Mouse (Mus musculus) heart, adult 8-10 months (tissue): ENCODE data around the gene Zfp646. TPM values are rescaled to one million over a fixed set of nuclear protein-coding genes. Genes with fewer than 3 reads are reported as not detected.
A peak's percentile ranks its signal among the peaks of the same experiment; 100 is the strongest.

Experiments used
- DNase-seq: peaks from one replicate; pipeline ENCODE4 v3.0.0; 2022; ENCODE audit warnings: low spot score
- total RNA-seq, 4 experiments: library from RNA; stranded (reverse); gene quantifications; 2 replicates each; pipeline ENCODE4 v1.2.4; 2022

Zfp646 gene
- total RNA-seq, 4 experiments from 2014 or later: 16.1 to 19.5 (median 17.9) TPM

DNA sequence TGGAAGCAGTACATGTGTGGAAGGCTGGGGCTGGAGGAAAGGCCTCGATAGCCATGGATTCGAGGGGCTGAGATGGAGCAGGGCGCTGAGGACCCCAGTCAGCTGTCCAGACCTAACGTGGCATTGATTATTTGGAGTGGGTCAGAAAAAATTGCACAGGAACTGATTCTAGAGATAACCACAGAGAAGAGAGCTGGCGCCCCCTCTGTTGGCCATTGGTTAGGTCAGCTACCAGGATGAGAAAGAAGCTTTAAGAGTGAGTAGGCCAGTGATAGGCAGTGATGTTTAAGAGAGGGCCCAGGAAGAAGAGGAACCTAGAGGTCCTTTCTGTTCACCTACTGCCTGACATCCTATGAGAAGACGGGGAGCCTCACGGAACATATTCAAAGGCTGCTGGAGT lies 43.3 kb downstream of the Zfp646 start:
- no peak for DNase-seq

GRCm38 (mm10) chr7:127921516-127921915 lies 45.5 kb downstream of the Zfp646 start:
- DNase-seq: no peak

GRCm38 (mm10) chr7:127922451-127923275 lies 46.6 kb downstream of the Zfp646 start:
- DNase-seq: no peak

DNA sequence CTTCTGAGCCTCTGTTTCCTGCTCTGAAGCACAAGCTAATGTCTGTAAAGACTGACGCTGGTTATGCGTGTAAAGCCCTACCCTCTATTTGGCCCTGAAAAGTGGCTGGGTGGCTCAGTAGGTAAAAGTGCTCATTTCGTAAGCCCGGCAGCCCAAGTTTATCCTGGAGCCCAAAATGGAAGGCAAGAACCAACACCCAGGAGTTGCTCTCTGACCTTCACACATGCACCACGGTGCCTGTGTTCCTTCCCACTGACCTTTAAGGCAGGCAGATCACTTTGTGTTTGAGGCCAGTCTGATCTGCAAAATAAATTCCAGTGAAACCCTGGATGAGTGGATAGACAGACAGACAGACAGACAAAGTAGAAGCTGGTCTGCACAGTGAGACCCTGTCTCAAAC lies 47.7 kb downstream of the Zfp646 start:
- no peak for DNase-seq

- no peak for DNase-seq
These were observed 49.2 kb downstream of the Zfp646 start for GRCm38 (mm10) chr7:127925252-127925651.

GRCm38 (mm10) chr7:127926066-127926465 lies 50.0 kb downstream of the Zfp646 start:
- DNase-seq: no peak

- DNase-seq: no peak
These were observed 50.8 kb downstream of the Zfp646 start for GRCm38 (mm10) chr7:127926846-127927245.

- DNase-seq: no peak
These were observed 51.7 kb downstream of the Zfp646 start for GRCm38 (mm10) chr7:127927726-127928125.

GRCm38 (mm10) chr7:127928596-127928995 lies 52.6 kb downstream of the Zfp646 start:
- no peak for DNase-seq

GRCm38 (mm10) chr7:127929923-127930322 lies 53.9 kb downstream of the Zfp646 start, which contains the start of gene Prss8:
TSS of gene Prss8 (minus strand) at chr7:127930104.
- DNase-seq: no peak

GRCm38 (mm10) chr7:127930636-127931035 lies 54.6 kb downstream of the Zfp646 start:
- DNase-seq: no peak

DNA sequence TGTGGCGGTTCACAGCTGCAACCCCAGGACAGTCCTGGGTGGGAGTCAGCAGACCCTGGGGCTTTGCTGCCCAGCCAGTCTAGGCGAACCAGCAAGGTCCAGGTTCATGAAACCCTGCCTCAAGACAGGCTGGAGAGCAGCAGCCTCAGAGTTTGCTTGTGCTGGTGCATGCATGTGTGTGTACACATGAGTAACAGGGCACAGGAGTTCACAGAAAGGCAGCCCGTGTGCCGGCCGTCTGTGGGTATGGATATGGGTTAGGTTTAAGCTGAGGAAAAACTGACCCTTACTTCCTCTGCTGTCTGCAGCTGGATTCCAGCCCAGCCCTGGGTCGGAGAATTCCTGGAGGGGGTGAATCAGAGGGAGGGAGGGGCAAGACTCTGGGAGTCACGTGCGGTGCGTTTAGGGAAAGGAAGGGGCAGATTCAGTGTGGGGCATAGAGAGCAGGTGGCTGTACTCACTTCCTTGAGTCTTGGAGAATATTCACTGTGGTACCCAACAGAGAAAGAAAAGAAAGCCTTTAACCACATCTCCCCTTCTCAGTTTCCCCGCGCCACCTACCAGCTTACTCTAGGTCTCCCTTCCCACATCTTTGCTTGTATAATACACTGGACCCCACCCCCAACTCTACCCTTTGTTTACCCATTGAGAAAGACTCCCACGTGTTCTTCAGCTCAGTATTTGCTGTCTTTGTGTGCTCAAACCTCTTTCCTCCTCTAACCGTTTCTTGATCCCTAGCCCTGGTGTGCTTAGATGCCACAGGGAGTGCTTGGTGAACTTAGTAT lies 55.5 kb downstream of the Zfp646 start:
- no peak for DNase-seq

- DNase-seq: no peak
These were observed 56.4 kb downstream of the Zfp646 start for GRCm38 (mm10) chr7:127932273-127933031.

- DNase-seq: no peak
These were observed 58.1 kb downstream of the Zfp646 start for GRCm38 (mm10) chr7:127934075-127934474.

GRCm38 (mm10) chr7:127935028-127935722 lies 59.2 kb downstream of the Zfp646 start:
- peak; percentile 96 for DNase-seq

Other genes starting within 250 kb of the Zfp646 start
- 10 to 100 TPM; 37.6 to 44.6 (median 41.4) TPM for gene Bcl7c, start 167.3 kb upstream of the Zfp646 start, total RNA-seq
- 10 to 100 TPM in 3 of 4 experiments, 1 to 10 TPM in 1; 9.4 to 12.3 (median 10.2) TPM for gene Ctf1, start 163.5 kb upstream of the Zfp646 start, total RNA-seq
- not detected for gene Ctf2, start 144.1 kb upstream of the Zfp646 start, total RNA-seq
- 1 to 10 TPM; 1.9 to 4.9 (median 3.2) TPM for gene Fbxl19, start 131.7 kb upstream of the Zfp646 start, total RNA-seq
- 10 to 100 TPM; 20.0 to 26.6 (median 24.7) TPM for gene Orai3, start 106.4 kb upstream of the Zfp646 start, total RNA-seq
- gene Setd1a, start 99.6 kb upstream of the Zfp646 start, total RNA-seq: 10 to 100 TPM; 15.4 to 23.1 (median 17.9) TPM
- gene Gm49388, start 90.6 kb upstream of the Zfp646 start, total RNA-seq: 1 to 10 TPM; 1.9 to 3.3 (median 2.7) TPM
- 10 to 100 TPM; 11.8 to 14.5 (median 12.7) TPM for gene Hsd3b7, start 75.6 kb upstream of the Zfp646 start, total RNA-seq
- gene Stx4a, start 51.9 kb upstream of the Zfp646 start, total RNA-seq: 10 to 100 TPM; 61.9 to 68.0 (median 66.0) TPM
- gene Stx1b, start 51.7 kb upstream of the Zfp646 start, total RNA-seq: under 1 TPM; 0.27 to 0.66 (median 0.51) TPM
- gene Zfp668, start 607 bp downstream of the Zfp646 start, total RNA-seq: 1 to 10 TPM; 3.8 to 4.7 (median 4.3) TPM
- gene Prss53, start 14.7 kb downstream of the Zfp646 start, total RNA-seq: 1 to 10 TPM in 1 of 4 experiments, under 1 TPM in 3; 0.29 to 1.6 (median 0.74) TPM
- gene Gm21974, start 19.2 kb downstream of the Zfp646 start, total RNA-seq: under 1 TPM in 1 of 4 experiments, not detected in 3; 0.34 TPM
- 10 to 100 TPM; 14.2 to 19.1 (median 17.3) TPM for gene Vkorc1, start 19.4 kb downstream of the Zfp646 start, total RNA-seq
- gene Bckdk, start 27.9 kb downstream of the Zfp646 start, total RNA-seq: 100 to 1,000 TPM; 119 to 144 (median 142) TPM
- 10 to 100 TPM; 13.6 to 16.8 (median 15.3) TPM for gene Kat8, start 36.3 kb downstream of the Zfp646 start, total RNA-seq
- not detected for gene Prss8, start 53.9 kb downstream of the Zfp646 start, total RNA-seq
- gene Prss36, start 70.5 kb downstream of the Zfp646 start, total RNA-seq: 10 to 100 TPM in 1 of 4 experiments, 1 to 10 TPM in 3; 8.7 to 10.4 (median 8.9) TPM
- 100 to 1,000 TPM; 129 to 232 (median 187) TPM for gene Fus, start 91.2 kb downstream of the Zfp646 start, total RNA-seq
- gene Pycard, start 117.6 kb downstream of the Zfp646 start, total RNA-seq: 10 to 100 TPM in 1 of 4 experiments, 1 to 10 TPM in 3; 5.4 to 11.0 (median 7.9) TPM
- gene Trim72, start 127.7 kb downstream of the Zfp646 start, total RNA-seq: 100 to 1,000 TPM; 292 to 380 (median 338) TPM
- 10 to 100 TPM in 1 of 4 experiments, 1 to 10 TPM in 3; 2.2 to 26.5 (median 3.1) TPM for gene Itgam, start 186.4 kb downstream of the Zfp646 start, total RNA-seq
- gene Gm49368, start 186.5 kb downstream of the Zfp646 start, total RNA-seq: under 1 TPM in 1 of 4 experiments, not detected in 3; 0.09 TPM